Comparison of ENCODE assay signal across 10 mouse cellular contexts in the genomic region with DNA sequence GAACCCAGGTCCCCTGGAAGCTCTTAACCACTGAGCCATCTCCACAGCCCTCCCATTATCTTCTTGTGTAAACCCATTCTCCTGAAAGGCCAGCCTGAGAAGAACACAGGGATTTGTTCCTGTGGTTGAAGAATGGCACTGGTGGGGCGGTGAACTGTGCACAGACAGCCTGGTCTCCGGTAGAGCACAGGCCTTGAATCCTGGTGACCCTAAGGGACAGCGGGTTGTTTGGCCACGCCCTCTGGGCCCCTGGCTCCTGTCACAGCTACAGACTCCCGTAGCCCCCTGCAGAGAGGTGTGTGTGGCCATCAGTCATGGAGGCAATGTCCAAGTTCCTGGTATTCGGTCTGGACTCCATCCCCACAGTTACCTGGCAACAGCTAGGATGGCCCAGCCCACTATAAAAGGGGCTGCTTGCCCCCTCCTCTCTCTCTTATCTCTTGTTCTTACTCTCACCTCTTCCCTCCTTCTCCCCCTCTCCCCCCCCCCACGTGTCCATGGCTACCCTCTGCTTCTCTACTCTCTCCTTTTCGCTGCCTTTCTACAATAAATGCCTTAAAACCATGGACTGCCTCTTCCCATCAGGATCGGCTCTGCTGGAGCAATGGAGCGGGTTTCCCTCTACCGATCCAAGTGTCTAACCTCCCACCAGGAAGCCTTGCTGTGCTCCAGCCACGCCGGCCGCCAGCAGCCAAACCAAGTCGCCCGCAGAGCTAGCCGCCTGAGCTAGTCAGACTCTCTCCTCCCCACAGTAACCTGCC. TPM values are rescaled to one million over a fixed set of nuclear protein-coding genes. Genes with fewer than 3 reads are reported as not detected.
A peak's percentile ranks its signal among the peaks of the same experiment; 100 is the strongest.
DNase-seq lines count a peak whose midpoint lies in the region; ATAC-seq and TF ChIP-seq lines count a peak whose summit lies in the region.
"Had no signal": no experiment of that assay in that cellular context is flagged by ENCODE, and none has a peak within 500 bp of the region (broad histone marks: within the 10 kb centered on the region; RNA-seq: fewer than 3 reads in every experiment).

No protein-coding gene starts in this region.

- no peaks in the 10 kb centered on the region for H3K36me3 ChIP-seq in heart, embryonic 12.5 days
- H3K36me3 ChIP-seq in ES-E14 (ENCODE audit: control insufficient read depth, insufficient read depth, low read length, poor library complexity, severe bottlenecking) = no peaks in the 10 kb centered on the region
- no peaks in the 10 kb centered on the region for H3K36me3 ChIP-seq in forebrain, embryonic 16.5 days (ENCODE audit: control insufficient read depth, insufficient read depth)
- H3K36me3 ChIP-seq in midbrain, embryonic 11.5 days (ENCODE audit: control insufficient read depth, insufficient read depth, low read length) = no peaks in the 10 kb centered on the region

- intact Hi-C loops in gastrocnemius, adult 2 months (cut with DNase I) = no loop called here

- 19% methylated on average over 17 of the region's 17 CpGs for WGBS in heart, embryonic 12.5 days
- WGBS in forebrain, embryonic 16.5 days = 19% methylated on average over 17 of the region's 17 CpGs
- WGBS in midbrain, embryonic 11.5 days = 17% methylated on average over 17 of the region's 17 CpGs
- WGBS in cerebellum, adult 2 months = 13% methylated on average over 17 of the region's 17 CpGs

- no peak overlapping the region for H3K27ac ChIP-seq in heart, embryonic 12.5 days (ENCODE audit: poor library complexity, severe bottlenecking)
- H3K27ac ChIP-seq in ES-E14 (ENCODE audit: insufficient read depth, low read depth, low read length, poor library complexity, severe bottlenecking) = no peak overlapping the region
- no peak overlapping the region for H3K27ac ChIP-seq in forebrain, embryonic 16.5 days (ENCODE audit: low read length)
- H3K27ac ChIP-seq in midbrain, embryonic 11.5 days (ENCODE audit: low read depth, low read length) = no peak overlapping the region
- H3K27ac ChIP-seq in cerebellum, adult 2 months (ENCODE audit: insufficient read depth, low read length) = no peak overlapping the region
- H3K27ac ChIP-seq in gastrocnemius, adult 2 months = no peak overlapping the region
- H3K27ac ChIP-seq: liver, embryonic 14.5 days had no signal

- peak overlapping the region; percentile 13; the same call in 1 of the 2 replicates for H3K4me3 ChIP-seq in heart, embryonic 12.5 days
- H3K4me3 ChIP-seq in ES-E14 (ENCODE audit: insufficient read depth in 1 of 2, low read depth in 1 of 2, low read length in 2 of 2, poor library complexity in 1 of 2, severe bottlenecking in 1 of 2) = peak overlapping the region; percentile 50 to 51
- H3K4me3 ChIP-seq in forebrain, embryonic 16.5 days (replicated peaks; ENCODE audit: low read length) = no peak overlapping the region
- no peak overlapping the region for H3K4me3 ChIP-seq in midbrain, embryonic 11.5 days (ENCODE audit: low read depth, low read length)
- H3K4me3 ChIP-seq in cerebellum, adult 2 months (replicated peaks; ENCODE audit: insufficient read depth, low read depth, low read length) = no peak overlapping the region
- H3K4me3 ChIP-seq in gastrocnemius, adult 2 months = no peak overlapping the region

- ATAC-seq in heart, embryonic 12.5 days (ENCODE audit: insufficient number of reproducible peaks, low FRiP score) = no peak
- ATAC-seq in forebrain, embryonic 16.5 days = no peak
- 0 out of 2 replicates have a peak, but pooled peaks have one; percentile 22 for ATAC-seq in midbrain, embryonic 11.5 days (ENCODE audit: low FRiP score)

- H3K4me2 ChIP-seq in heart, embryonic 12.5 days = peak overlapping the region; percentile 57
- peak overlapping the region; percentile 13 for H3K4me2 ChIP-seq in forebrain, embryonic 16.5 days (ENCODE audit: low read length)
- H3K4me2 ChIP-seq in midbrain, embryonic 11.5 days = peak overlapping the region; percentile 26

- DNase-seq in heart, postnatal 4 days = no peak
- no peak for DNase-seq in ES-E14 (ENCODE audit: low read depth, low spot score)
- DNase-seq in midbrain, embryonic 11.5 days (ENCODE audit: low spot score, missing footprints) = no peak
- DNase-seq in cerebellum, adult 2 months = no peak
- no peak for DNase-seq in urinary bladder, postnatal 10 days (ENCODE audit: low spot score)
- DNase-seq in gastrocnemius, adult 2 months = no peak

- peaks cover 22% of the 10 kb centered on the region for H3K4me1 ChIP-seq in heart, embryonic 12.5 days (replicated peaks)
- peaks cover 2 to 6% of the 10 kb centered on the region in 2 experiments; a peak in 2 of 4 replicates for H3K4me1 ChIP-seq in ES-E14 (ENCODE audit: control insufficient read depth in 2 of 2, insufficient read depth in 2 of 2, low read length in 2 of 2, poor library complexity in 1 of 2)
- peaks cover 3% of the 10 kb centered on the region for H3K4me1 ChIP-seq in forebrain, embryonic 16.5 days (replicated peaks; ENCODE audit: control insufficient read depth, insufficient read depth, low read length)
- no peaks in the 10 kb centered on the region for H3K4me1 ChIP-seq in midbrain, embryonic 11.5 days (ENCODE audit: control insufficient read depth, insufficient read depth, low read length)
- H3K4me1 ChIP-seq in cerebellum, adult 2 months (ENCODE audit: control insufficient read depth, insufficient read depth, low read length) = no peaks in the 10 kb centered on the region

- H3K9ac ChIP-seq in heart, embryonic 12.5 days = peak overlapping the region; percentile 24
- peak overlapping the region; percentile 18 for H3K9ac ChIP-seq in ES-E14 (ENCODE audit: insufficient read depth, low read depth, low read length, poor library complexity, severe bottlenecking)
- H3K9ac ChIP-seq in forebrain, embryonic 16.5 days (replicated peaks; ENCODE audit: low read depth, low read length) = 0 out of 2 replicates have a peak overlapping the region, but pooled peaks have one; percentile 25
- peak overlapping the region; percentile 42; the same call in 1 of the 2 replicates for H3K9ac ChIP-seq in midbrain, embryonic 11.5 days (ENCODE audit: low read length)
- H3K9ac ChIP-seq: liver, embryonic 14.5 days had no signal

- peaks cover 7% of the 10 kb centered on the region; the same call in 1 of the 2 replicates for H3K27me3 ChIP-seq in heart, embryonic 12.5 days (replicated peaks)
- H3K27me3 ChIP-seq in forebrain, embryonic 16.5 days (replicated peaks; ENCODE audit: control insufficient read depth, insufficient read depth, low read length) = no peaks in the 10 kb centered on the region; the same call in 1 of the 2 replicates
- peaks cover 3% of the 10 kb centered on the region; the same call in 1 of the 2 replicates for H3K27me3 ChIP-seq in midbrain, embryonic 11.5 days (ENCODE audit: control insufficient read depth, insufficient read depth, low read length)
- H3K27me3 ChIP-seq in cerebellum, adult 2 months (ENCODE audit: control insufficient read depth, insufficient read depth, low read length) = no peaks in the 10 kb centered on the region

- in situ Hi-C loops in ES-E14 (cut with MboI; ENCODE audit: low sequenced_read_pairs in 2 of 2, unreplicated experiment in 2 of 2) = no loop called here

- TF ChIP-seq CTCF in cerebellum, adult 2 months (IDR thresholded peaks at IDR 0.05; ENCODE audit: borderline replicate concordance, insufficient read depth, low read depth, low read length) = no peak
- TF ChIP-seq CTCF in gastrocnemius, adult 2 months (IDR thresholded peaks at IDR 0.05) = no peak

- peaks cover 4% of the 10 kb centered on the region for H3K9me3 ChIP-seq in heart, embryonic 12.5 days (replicated peaks)
- no peaks in the 10 kb centered on the region for H3K9me3 ChIP-seq in ES-E14 (ENCODE audit: control insufficient read depth, insufficient read depth, low read depth, low read length)
- H3K9me3 ChIP-seq in forebrain, embryonic 16.5 days (ENCODE audit: control insufficient read depth, low read length) = no peaks in the 10 kb centered on the region
- H3K9me3 ChIP-seq in midbrain, embryonic 11.5 days (ENCODE audit: control insufficient read depth, low read length) = no peaks in the 10 kb centered on the region

- TF ChIP-seq POLR2A in cerebellum, adult 2 months (IDR thresholded peaks at IDR 0.05; ENCODE audit: borderline replicate concordance, insufficient read depth, low read length) = no peak

TF ChIP-seq in ES-E14, 5 proteins besides CTCF, POLR2A, EP300 and RAD21:
- TF ChIP-seq MAFK (IDR thresholded peaks at IDR 0.05; ENCODE audit: insufficient read depth, low read depth, low read length) (no peak), CHD2 (IDR thresholded peaks at IDR 0.05; ENCODE audit: low read depth, low read length) (no peak), HCFC1 (IDR thresholded peaks at IDR 0.05; ENCODE audit: borderline replicate concordance, insufficient read depth, low read length) (no peak), ZC3H11A (IDR thresholded peaks at IDR 0.05; ENCODE audit: borderline replicate concordance, low read depth, low read length) (no peak), ZNF384 (IDR thresholded peaks at IDR 0.05; ENCODE audit: low read depth, low read length) (no peak)

RNA-seq across cellular contexts. Expression of a gene that starts 20.5 kb away (rescaled TPM):
- 0.51 and 2.7 TPM in 2 replicates for polyA plus RNA-seq in heart, embryonic 12.5 days (2016; fragmentation: Nextera tagmentation; extraction: Ambion mirVana)
- total RNA-seq in heart, postnatal 4 days (2021) = not detected
- total RNA-seq in ES-E14 (2012; rRNA removed) = 1.2 and 2.1 TPM in 2 replicates
- 2.5 TPM in 1 of 2 replicates, not detected in the other for polyA plus RNA-seq in forebrain, embryonic 16.5 days (2015; fragmentation: Nextera tagmentation; extraction: Ambion mirVana)
- 0.68 and 1.2 TPM in 2 replicates for polyA plus RNA-seq in midbrain, embryonic 11.5 days (2014; fragmentation: Nextera tagmentation; extraction: Ambion mirVana)
- 0.34 and 0.76 TPM in 2 replicates for polyA plus RNA-seq in cerebellum, adult 2 months (2012; rRNA removed)
- total RNA-seq in gastrocnemius, adult 2 months (2021) = not detected
- polyA plus RNA-seq: C2C12 had no signal

RNA-seq across cellular contexts. Expression of a gene that starts 47.7 kb away (rescaled TPM):
- polyA plus RNA-seq in heart, embryonic 12.5 days (2016; fragmentation: Nextera tagmentation; extraction: Ambion mirVana) = 7.9 and 9.3 TPM in 2 replicates
- total RNA-seq in heart, postnatal 4 days (2021) = 1 to 10 TPM; 2.8 to 3.5 TPM
- total RNA-seq in ES-E14 (2012; rRNA removed) = 2.5 and 9.5 TPM in 2 replicates
- polyA plus RNA-seq in forebrain, embryonic 16.5 days (2015; fragmentation: Nextera tagmentation; extraction: Ambion mirVana) = 4.7 and 5.1 TPM in 2 replicates
- 8.7 and 10.3 TPM in 2 replicates for polyA plus RNA-seq in midbrain, embryonic 11.5 days (2014; fragmentation: Nextera tagmentation; extraction: Ambion mirVana)
- 1.5 and 3.6 TPM in 2 replicates for polyA plus RNA-seq in cerebellum, adult 2 months (2012; rRNA removed)
- not detected for total RNA-seq in gastrocnemius, adult 2 months (2021)
- polyA plus RNA-seq: C2C12 had no signal

Comparison
In these comparisons a context has a peak if more than half of its experiments do, and no peak if none do; other contexts are left out.
1. H3K4me3 ChIP-seq: peak in heart, embryonic 12.5 days (single experiment) and ES-E14 (2 of 2); none in forebrain, embryonic 16.5 days (single experiment), midbrain, embryonic 11.5 days (single experiment), cerebellum, adult 2 months (single experiment) and gastrocnemius, adult 2 months (single experiment).
2. Peak in every context shown above with its lines, with median percentiles within 50 percentile points of each other: H3K4me2 ChIP-seq and H3K9ac ChIP-seq.